Mouse (Mus musculus): Measurements from ENCODE around the gene Glg1.
"Not testable (repeated sequence)": the region's sequence is repeated elsewhere in the genome, so short reads cannot be mapped to it uniquely, and the experiment has no call there.

The Glg1 gene

DNA sequence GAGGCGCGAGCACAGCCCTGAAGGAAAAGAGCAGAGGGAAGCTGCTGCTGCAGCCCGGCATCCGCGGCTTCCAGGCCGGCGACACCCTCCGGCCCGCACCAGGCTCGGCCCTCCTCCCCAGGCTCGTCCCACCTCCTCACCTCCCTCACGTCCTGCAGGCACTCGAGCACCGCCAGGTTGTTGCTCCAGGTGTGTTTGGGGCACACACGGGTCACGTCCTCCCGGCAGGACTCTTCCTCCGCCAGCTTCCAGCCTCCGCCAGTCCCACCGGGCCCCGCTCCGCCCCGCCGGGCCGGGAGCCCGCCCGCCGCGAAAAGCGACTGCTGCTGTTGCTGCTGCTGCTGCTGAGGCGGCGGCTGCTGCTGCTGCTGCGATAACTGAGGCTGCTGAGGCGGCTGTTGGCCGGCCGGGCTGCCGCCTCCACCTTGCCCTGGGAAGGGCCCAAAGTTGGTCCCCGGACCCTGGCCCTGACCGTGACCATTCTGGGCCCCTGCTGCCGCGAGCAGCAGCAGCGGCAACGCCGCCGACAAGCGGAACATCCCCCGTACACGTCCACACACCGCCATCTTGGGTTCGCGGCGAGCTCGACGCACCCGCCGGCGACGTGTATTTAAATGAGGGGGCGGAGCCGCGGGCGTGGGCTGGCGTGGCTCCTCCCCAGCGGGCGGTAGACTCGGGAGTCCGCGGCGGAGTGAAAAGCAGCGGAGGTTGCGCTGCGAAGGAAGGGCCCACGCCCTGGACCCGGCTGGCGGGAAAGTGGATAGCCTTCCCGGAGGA lies at the start of gene Glg1:
Gene Glg1, minus strand, starts transcription at position 586 of the 777 bp plus-strand sequence.
- peak; percentile 93 to 95 for DNase-seq (ENCODE audit: low spot score in 2 of 2)

DNA sequence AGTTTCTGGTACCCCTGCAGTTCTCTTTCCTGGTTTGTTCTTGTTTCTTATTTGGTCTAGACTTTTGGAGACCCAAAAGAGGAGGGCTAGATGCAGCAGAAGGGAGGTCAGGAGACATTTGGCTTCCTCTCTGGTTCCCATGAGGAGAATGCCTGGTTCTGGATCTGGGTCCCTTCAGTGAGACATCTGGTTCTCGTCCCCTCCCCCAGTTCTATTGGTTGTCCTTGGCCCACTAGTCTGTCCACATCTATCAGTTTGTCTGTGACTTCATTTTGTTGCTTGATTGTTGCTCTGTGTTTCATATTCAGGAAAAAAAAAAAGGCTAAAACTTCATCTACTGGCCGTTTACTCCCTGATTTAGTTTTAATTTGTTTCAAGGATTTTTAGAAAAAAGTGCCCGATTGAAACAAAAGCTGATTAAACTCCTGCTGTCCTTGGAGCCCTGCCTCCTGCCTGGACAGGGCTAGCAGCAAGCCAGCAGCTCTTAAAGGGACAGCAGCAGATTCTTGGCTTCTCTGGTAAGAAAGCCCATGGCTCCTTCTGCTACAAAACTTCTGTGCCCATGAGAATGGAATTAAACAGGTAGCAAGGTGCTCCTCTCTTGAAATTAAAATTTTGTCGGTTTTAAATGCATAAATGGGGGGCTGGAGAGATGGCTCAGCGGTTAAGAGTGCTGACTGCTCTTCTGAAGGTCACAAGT lies 46.2 kb upstream of the Glg1 start:
- peak in 1 of 2 experiments; percentile 35 for DNase-seq (ENCODE audit: low spot score in 2 of 2)

DNA sequence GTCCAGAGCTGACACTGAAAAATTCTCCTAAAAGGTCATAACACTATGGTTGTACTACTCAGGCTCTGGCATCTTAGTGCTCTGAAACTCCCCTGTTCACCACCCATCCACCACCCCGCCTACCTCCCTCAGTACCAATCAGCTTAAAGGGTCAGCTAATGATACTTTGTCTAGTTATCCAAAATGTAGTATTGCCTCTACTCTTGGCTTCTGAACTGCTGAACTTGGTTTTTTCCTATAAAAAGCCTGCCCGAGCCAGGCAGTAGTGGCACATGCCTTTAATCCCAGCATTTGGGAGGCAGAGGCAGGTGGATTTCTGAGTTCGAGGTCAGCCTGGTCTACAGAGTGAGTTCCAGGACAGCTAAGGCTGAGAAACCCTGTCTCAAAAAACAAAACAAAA lies 45.3 kb upstream of the Glg1 start:
- DNase-seq (ENCODE audit: low spot score in 2 of 2): no peak

DNA sequence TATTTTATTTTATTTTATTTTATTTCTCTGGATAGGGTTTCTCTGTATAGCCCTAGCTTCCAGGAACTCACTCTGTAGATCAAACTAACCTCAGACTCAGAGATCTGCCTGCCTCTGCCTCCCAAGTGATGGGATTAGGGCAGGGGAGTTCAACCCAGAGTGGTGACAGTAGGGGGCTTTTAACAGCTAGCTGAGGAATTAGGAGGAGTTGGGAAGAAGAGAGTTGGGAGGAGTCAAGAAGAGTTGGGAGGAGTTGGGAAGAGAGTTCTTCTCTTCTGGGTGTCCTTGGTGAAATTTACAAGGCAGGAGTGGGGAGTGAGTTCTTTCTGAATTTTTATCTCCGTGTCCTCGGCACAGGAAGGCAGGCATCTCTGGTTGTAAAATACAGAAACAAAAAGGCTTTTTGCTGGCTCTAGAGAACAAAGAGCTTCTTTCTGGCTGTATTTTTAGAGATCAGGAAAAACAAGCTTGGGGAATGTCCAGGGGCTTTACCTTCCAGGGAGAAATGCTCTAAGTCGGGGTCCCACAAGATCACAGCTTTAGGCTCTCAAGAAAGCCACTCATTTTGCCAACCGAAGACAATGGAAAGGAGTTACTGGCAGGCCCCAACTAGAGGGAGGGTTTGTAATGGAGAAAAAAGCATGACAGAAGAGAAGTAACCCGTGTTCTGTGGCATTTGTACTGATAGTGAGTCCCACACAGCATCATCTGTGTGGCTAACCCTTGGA lies 44.2 kb upstream of the Glg1 start:
- DNase-seq (ENCODE audit: low spot score in 2 of 2): not testable (repeated sequence)

GRCm38 (mm10) chr8:111300597-111301546 lies 41.9 kb upstream of the Glg1 start:
- no peak for DNase-seq (ENCODE audit: low spot score in 2 of 2)

GRCm38 (mm10) chr8:111299821-111300568 lies 41.0 kb upstream of the Glg1 start, which contains the start of gene Rfwd3:
Gene Rfwd3 (minus strand): TSS chr8:111300222.
- peak; percentile 97 for DNase-seq (ENCODE audit: low spot score in 2 of 2)

GRCm38 (mm10) chr8:111299363-111299820 lies 40.4 kb upstream of the Glg1 start:
- peak; percentile 41 to 62 for DNase-seq (ENCODE audit: low spot score in 2 of 2)

- DNase-seq (ENCODE audit: low spot score in 2 of 2): no peak
These were observed 39.0 kb upstream of the Glg1 start for GRCm38 (mm10) chr8:111298011-111298410.

DNA sequence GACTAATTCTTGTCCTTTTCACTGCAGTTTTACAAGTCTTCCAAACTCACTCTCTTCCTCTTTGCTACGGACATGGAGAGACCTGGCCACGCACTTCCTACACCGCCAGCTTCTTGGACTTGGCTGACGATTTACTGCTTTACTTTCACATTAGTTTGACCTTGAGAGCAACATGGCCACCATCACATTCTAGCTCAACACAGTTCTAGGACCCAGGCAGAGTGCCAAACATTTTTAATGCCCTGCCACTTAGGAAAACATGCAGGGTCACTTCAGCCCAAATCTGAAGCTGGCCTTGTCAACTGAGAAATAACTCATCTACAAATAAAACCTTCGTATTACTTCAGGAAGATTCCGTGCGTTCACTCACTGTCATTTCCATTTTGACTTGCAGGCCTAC lies 32.7 kb upstream of the Glg1 start:
- no peak for DNase-seq (ENCODE audit: low spot score in 2 of 2)

DNA sequence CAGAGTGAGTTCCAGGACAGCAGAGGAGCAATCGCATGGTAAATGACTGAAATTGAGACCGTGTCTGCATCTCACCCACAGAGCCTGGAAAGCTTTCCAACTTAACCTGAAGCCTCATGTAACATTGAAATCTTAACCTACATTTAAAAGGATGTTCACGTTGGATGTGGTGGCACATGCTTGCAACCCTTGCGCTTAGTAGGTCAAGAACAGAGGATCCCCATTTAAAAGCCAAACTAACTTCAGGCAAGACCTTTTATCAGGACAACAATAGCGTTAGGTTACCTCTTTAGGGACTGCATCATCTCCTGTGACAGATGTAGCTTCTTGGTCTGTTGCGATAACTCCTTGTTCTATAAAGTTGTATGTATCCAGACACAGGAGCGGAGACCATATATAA lies 31.6 kb upstream of the Glg1 start:
- DNase-seq (ENCODE audit: low spot score in 2 of 2): no peak

- DNase-seq (ENCODE audit: low spot score in 2 of 2): no peak
These were observed 26.6 kb upstream of the Glg1 start for GRCm38 (mm10) chr8:111285603-111286002.

GRCm38 (mm10) chr8:111282093-111282492 lies 23.1 kb upstream of the Glg1 start:
- no peak for DNase-seq (ENCODE audit: low spot score in 2 of 2)

DNA sequence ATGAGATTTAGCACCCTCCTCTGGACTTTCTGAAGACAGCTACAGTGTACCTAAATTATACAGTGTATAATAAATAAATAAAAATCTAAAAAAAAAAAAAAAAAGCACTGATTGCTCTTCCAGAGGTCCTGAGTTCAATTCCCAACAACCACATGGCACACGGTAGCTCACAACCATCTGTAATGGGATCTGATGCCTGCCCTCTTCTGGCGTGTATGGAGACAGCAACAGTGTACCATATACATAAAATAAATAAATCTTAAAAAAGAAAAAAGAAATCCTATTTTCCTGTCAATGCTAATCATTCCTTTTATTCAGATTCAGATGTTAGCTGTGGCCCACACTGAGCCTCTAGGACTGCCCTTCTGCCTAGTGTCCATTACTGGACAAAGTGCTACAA lies 9.3 kb upstream of the Glg1 start:
- DNase-seq (ENCODE audit: low spot score in 2 of 2): no peak

DNA sequence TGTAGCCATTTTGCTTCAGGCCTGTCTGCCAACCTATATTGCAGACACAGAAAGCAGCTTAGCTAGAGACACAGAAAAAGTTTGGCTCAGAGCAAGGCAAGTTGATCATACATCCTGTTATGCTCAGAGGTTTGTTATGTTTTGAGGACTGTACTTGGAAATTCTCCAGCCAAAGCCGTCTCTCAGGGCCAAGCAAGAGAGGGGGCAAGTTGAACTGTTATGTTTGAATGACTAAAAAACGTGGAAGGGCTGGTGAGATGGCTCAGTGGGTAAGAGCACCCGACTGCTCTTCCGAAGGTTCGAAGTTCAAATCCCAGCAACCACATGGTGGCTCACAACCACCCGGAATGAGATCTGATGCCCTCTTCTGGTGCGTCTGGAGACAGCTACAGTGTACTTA lies 7.1 kb upstream of the Glg1 start:
- not testable (repeated sequence) for DNase-seq (ENCODE audit: low spot score in 2 of 2)

GRCm38 (mm10) chr8:111264693-111265220 lies 5.7 kb upstream of the Glg1 start:
- DNase-seq (ENCODE audit: low spot score in 2 of 2): no peak

DNA sequence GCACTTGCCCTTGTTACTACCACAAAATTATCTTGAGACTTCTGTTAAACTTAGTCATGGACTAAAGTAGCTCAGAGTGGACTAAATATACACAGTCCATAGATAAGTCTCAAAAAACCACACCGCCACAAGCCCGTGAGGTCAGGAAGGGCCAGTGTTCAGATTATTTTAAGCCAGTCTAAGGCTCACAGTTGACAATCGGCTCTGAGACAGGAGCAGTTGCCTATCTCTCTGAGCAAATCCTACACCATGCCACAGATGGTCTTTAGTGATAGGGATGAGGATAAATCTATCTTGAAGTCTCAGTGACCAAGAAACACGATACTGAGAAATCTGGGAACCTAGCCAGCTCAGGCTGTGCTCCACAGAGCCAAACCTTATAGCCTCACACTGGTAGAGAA lies 3.0 kb upstream of the Glg1 start:
- no peak for DNase-seq (ENCODE audit: low spot score in 2 of 2)

- no peak for DNase-seq (ENCODE audit: low spot score in 2 of 2)
These were observed 1.2 kb upstream of the Glg1 start for GRCm38 (mm10) chr8:111260251-111260650.

DNA sequence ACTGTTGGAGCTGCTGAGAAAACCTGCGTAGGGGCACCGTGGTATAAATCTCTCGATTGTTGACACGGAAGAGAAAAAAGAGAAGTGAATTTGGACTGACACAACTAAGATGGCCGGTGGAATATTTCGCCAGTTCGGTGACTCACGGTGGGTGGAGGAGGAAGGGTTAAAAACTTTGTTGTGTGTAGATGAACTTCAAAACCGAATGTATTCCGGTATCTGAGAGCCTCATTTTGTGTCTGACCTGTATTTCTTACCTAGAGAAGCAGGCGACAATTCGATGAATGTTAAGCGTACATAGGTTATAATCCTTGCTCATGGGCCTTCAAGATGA lies 359 bp upstream of the Glg1 start:
- DNase-seq (ENCODE audit: low spot score in 2 of 2): no peak

DNA sequence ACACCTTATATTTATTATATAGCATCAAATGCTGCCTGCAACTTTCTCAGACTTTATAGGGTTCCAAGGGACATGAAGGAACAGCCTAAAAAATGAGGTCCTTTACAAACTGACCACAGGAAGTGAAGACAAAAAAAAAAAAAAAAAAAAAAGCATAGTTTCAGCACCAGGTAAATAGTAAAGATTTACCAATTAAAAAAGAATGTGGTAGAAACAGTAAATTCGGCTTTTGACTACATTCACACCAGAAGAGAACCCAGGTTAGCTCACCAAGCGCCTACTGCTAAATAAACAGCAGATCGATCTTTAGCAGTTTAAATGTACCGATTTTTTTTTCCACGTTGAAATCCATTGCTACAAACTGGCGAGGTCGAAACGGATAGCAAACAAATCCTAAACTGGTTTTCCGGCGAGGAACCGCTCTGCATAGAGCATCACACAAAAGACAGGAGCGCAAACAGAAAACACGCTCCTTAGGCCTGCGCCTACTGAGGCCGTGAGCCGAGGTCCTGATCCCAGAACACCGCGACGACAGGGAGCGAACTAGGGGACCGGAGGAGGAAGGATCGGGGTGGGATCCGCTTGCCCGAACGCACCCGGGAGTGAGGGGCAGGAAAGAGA lies 896 bp downstream of the Glg1 start:
- peak in 1 of 2 experiments; percentile 62 for DNase-seq (ENCODE audit: low spot score in 2 of 2)
